Mouse (Mus musculus) lung, embryonic 15.5 days (tissue): ENCODE measurements at regions not wholly inside any gene's neighbourhood (a gene's known extent, or its start where the extent isn't known, plus 50 kb on each side); places are given as distances from the start of the nearest gene placed in this dataset.

Experiments
- ATAC-seq: fragments of 200-750 bp; cut with Nextera tagmentation; 2 replicates; pipeline ENCODE4 v1.8.0; 2017; ENCODE audit warnings: moderate number of reproducible peaks, borderline replicate concordance; ENCODE audit not compliant: low FRiP score, low TSS enrichment; ENCODE audit errors: extremely low read depth
- H3K27ac ChIP-seq: fragments of 300-500 bp; sonication (generic); 2 replicates; pipeline ENCODE4 v1.5.1; 2015; ENCODE audit warnings: moderate library complexity, mild to moderate bottlenecking, inconsistent platforms
- H3K27me3 ChIP-seq: fragments of 300-500 bp; sonication (generic); 2 replicates; pipeline ENCODE4 v1.6.1; 2015; ENCODE audit warnings: inconsistent platforms
- H3K36me3 ChIP-seq: fragments of 300-500 bp; sonication (generic); 2 replicates; pipeline ENCODE4 v1.6.1; 2015; ENCODE audit warnings: inconsistent platforms
- H3K4me1 ChIP-seq: fragments of 300-500 bp; sonication (generic); 2 replicates; pipeline ENCODE4 v1.6.1; 2015; ENCODE audit warnings: inconsistent platforms
- H3K4me2 ChIP-seq: fragments of 300-500 bp; sonication (generic); 2 replicates; pipeline ENCODE4 v1.6.1; 2015; ENCODE audit warnings: inconsistent platforms, mild to moderate bottlenecking, moderate library complexity
- H3K4me3 ChIP-seq: fragments of 300-500 bp; sonication (generic); 2 replicates; pipeline ENCODE4 v1.5.1; 2015; ENCODE audit warnings: mild to moderate bottlenecking, inconsistent platforms
- H3K9ac ChIP-seq: fragments of 300-500 bp; sonication (generic); 2 replicates; pipeline ENCODE4 v1.6.1; 2015; ENCODE audit warnings: inconsistent platforms
- H3K9me3 ChIP-seq: fragments of 300-500 bp; sonication (generic); 2 replicates; pipeline ENCODE4 v1.6.1; 2016; ENCODE audit warnings: inconsistent platforms
- WGBS: fragments of 180-500 bp; shearing (Covaris S2); methylation state at CpG from one replicate; pipeline ENCODE4 v1.1.7; 2015; 5-methylcytosine and 5-hydroxymethylcytosine counted together

- Histone ChIP-seq H3K27me3 (no peaks in the 10 kb centered on the region), H3K9ac (no peak overlapping the region), H3K4me1 (no peaks in the 10 kb centered on the region), H3K27ac (no peak overlapping the region), H3K4me2 (no peak overlapping the region), H3K4me3 (no peak overlapping the region), H3K9me3 (no peaks in the 10 kb centered on the region), H3K36me3 (no peaks in the 10 kb centered on the region)
- WGBS, result 78% methylated on average over 5 of the region's 5 CpGs
- ATAC-seq, result no peak
Measured at GRCm38 (mm10) chr6:135632671-135633070, 270.3 kb downstream of the Emp1 start.

- no peak for ATAC-seq
Measured at GRCm38 (mm10) chr6:135636648-135637047, 274.3 kb downstream of the Emp1 start.

GRCm38 (mm10) chr6:135642711-135643110 lies 280.4 kb downstream of the Emp1 start:
- Histone ChIP-seq H3K4me1 (no peaks in the 10 kb centered on the region), H3K27ac (no peak overlapping the region), H3K36me3 (no peaks in the 10 kb centered on the region), H3K9ac (no peak overlapping the region), H3K4me3 (no peak overlapping the region), H3K9me3 (no peaks in the 10 kb centered on the region), H3K4me2 (no peak overlapping the region), H3K27me3 (no peaks in the 10 kb centered on the region)
- WGBS, result 83% methylated on average over 5 of the region's 5 CpGs
- no peak for ATAC-seq

More at GRCm38 (mm10) chr6:135636648-135637047, 274.3 kb downstream of the Emp1 start:
- Histone ChIP-seq H3K9me3 (no peaks in the 10 kb centered on the region), H3K4me1 (no peaks in the 10 kb centered on the region), H3K27ac (no peak overlapping the region), H3K27me3 (no peaks in the 10 kb centered on the region), H3K36me3 (no peaks in the 10 kb centered on the region), H3K4me2 (no peak overlapping the region), H3K9ac (no peak overlapping the region), H3K4me3 (no peak overlapping the region)
- 75% methylated on average over 8 of the region's 8 CpGs for WGBS

- Histone ChIP-seq H3K27ac (no peak overlapping the region), H3K36me3 (no peaks in the 10 kb centered on the region), H3K9ac (no peak overlapping the region), H3K4me3 (no peak overlapping the region), H3K9me3 (no peaks in the 10 kb centered on the region), H3K4me2 (no peak overlapping the region), H3K27me3 (no peaks in the 10 kb centered on the region), H3K4me1 (no peaks in the 10 kb centered on the region)
- ATAC-seq, result no peak
- WGBS, result 56% methylated on average over 1 of the region's 1 CpGs
Measured at GRCm38 (mm10) chr6:135646177-135646576, 283.8 kb downstream of the Emp1 start.

- no peak overlapping the region for H3K9ac ChIP-seq
- WGBS, result 72% methylated on average over 3 of the region's 3 CpGs
- H3K4me1 ChIP-seq, result no peaks in the 10 kb centered on the region
- no peak overlapping the region for H3K27ac ChIP-seq
- H3K27me3 ChIP-seq, result no peaks in the 10 kb centered on the region
- no peaks in the 10 kb centered on the region for H3K36me3 ChIP-seq
- ATAC-seq, result no peak
- no peaks in the 10 kb centered on the region for H3K9me3 ChIP-seq
- no peak overlapping the region for H3K4me3 ChIP-seq
- H3K4me2 ChIP-seq, result no peak overlapping the region
Measured at GRCm38 (mm10) chr6:135653002-135653401, 290.7 kb downstream of the Emp1 start.

GRCm38 (mm10) chr6:135662386-135662785 lies 300.0 kb downstream of the Emp1 start:
- Histone ChIP-seq H3K27ac (no peak overlapping the region), H3K9me3 (no peaks in the 10 kb centered on the region), H3K36me3 (no peaks in the 10 kb centered on the region), H3K9ac (no peak overlapping the region), H3K4me1 (no peaks in the 10 kb centered on the region), H3K27me3 (no peaks in the 10 kb centered on the region), H3K4me3 (no peak overlapping the region), H3K4me2 (no peak overlapping the region)
- WGBS, result 82% methylated on average over 3 of the region's 3 CpGs
- no peak for ATAC-seq

- no peak overlapping the region for H3K27ac ChIP-seq
- H3K4me2 ChIP-seq, result no peak overlapping the region
- no peak overlapping the region for H3K4me3 ChIP-seq
- no peaks in the 10 kb centered on the region for H3K4me1 ChIP-seq
- no peaks in the 10 kb centered on the region for H3K36me3 ChIP-seq
- WGBS, result 75% methylated on average over 4 of the region's 4 CpGs
- H3K9ac ChIP-seq, result no peak overlapping the region
- no peaks in the 10 kb centered on the region for H3K27me3 ChIP-seq
- H3K9me3 ChIP-seq, result no peaks in the 10 kb centered on the region
- no peak for ATAC-seq
Measured at GRCm38 (mm10) chr6:135662801-135663537, 300.6 kb downstream of the Emp1 start.
